ENCODE assay signal across 8 mouse cellular contexts in the genomic region with DNA sequence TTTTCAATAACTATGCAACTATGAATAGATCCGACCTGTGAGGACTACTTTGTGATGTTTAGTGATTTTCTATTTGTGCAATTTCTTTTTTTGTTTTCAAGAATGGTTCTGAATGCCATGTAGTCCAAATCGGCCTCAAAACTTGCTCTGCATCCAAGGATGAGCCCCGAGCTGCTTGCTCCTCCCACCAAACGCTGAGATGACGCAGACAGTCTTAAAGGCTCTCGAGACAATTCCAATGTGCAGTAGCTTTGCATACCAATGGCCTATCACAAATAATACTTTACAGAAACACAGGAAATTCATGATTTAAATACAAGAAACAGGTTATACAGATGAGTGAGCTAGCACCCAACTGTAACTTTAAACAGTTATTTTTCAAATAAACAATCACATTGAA. TPM values are rescaled to one million over a fixed set of nuclear protein-coding genes. Genes with fewer than 3 reads are reported as not detected.
A peak's percentile ranks its signal among the peaks of the same experiment; 100 is the strongest.
DNase-seq lines count a peak whose midpoint lies in the region; ATAC-seq and TF ChIP-seq lines count a peak whose summit lies in the region.

No protein-coding gene starts in this region.

- no peak overlapping the region for H3K9ac ChIP-seq in kidney, postnatal 0 days (ENCODE audit: low read depth, low read length)
- H3K9ac ChIP-seq in hindbrain, embryonic 15.5 days, result no peak overlapping the region
- no peak overlapping the region for H3K9ac ChIP-seq in midbrain, embryonic 16.5 days (ENCODE audit: low read depth, low read length)

- TF ChIP-seq POLR2A in bone marrow, adult 2 months (IDR thresholded peaks at IDR 0.05; ENCODE audit: borderline replicate concordance, control insufficient read depth, low read depth, low read length), result no peak

- peak overlapping the region; percentile 79 for H3K4me2 ChIP-seq in kidney, postnatal 0 days (ENCODE audit: low read length)
- peak overlapping the region; percentile 88 for H3K4me2 ChIP-seq in hindbrain, embryonic 15.5 days
- H3K4me2 ChIP-seq in midbrain, embryonic 16.5 days (ENCODE audit: low read length), result peak overlapping the region; percentile 19; the same call in 1 of the 2 replicates

- peaks cover 14% of the 10 kb centered on the region; the same call in 1 of the 2 replicates for H3K4me1 ChIP-seq in kidney, postnatal 0 days (replicated peaks; ENCODE audit: insufficient read depth, low read length)
- peaks cover 1% of the 10 kb centered on the region; the same call in 1 of the 2 replicates for H3K4me1 ChIP-seq in bone marrow, adult 2 months (ENCODE audit: control insufficient read depth, insufficient read depth, low read length)
- peaks cover 42% of the 10 kb centered on the region for H3K4me1 ChIP-seq in hindbrain, embryonic 15.5 days (replicated peaks)
- peaks cover 25% of the 10 kb centered on the region for H3K4me1 ChIP-seq in midbrain, embryonic 16.5 days (ENCODE audit: control insufficient read depth, insufficient read depth, low read length)

- H3K27ac ChIP-seq in kidney, postnatal 0 days, result no peak overlapping the region
- H3K27ac ChIP-seq in bone marrow, adult 2 months (ENCODE audit: control insufficient read depth, insufficient read depth, low read depth, low read length, poor library complexity), result no peak overlapping the region
- H3K27ac ChIP-seq in hindbrain, embryonic 15.5 days (replicated peaks), result no peak overlapping the region
- no peak overlapping the region for H3K27ac ChIP-seq in midbrain, embryonic 16.5 days (ENCODE audit: low read length)

- peak; percentile 13 for DNase-seq in kidney, postnatal 0 days (ENCODE audit: low spot score)
- no peak for DNase-seq in kidney, adult 11 months
- DNase-seq in embryo, embryonic 11 days, result no peak
- DNase-seq in left cerebral cortex, adult 18-20 months (ENCODE audit: low spot score in 2 of 2), result no peak

- ATAC-seq in kidney, postnatal 0 days (replicated peaks; ENCODE audit: low FRiP score, low read depth), result no peak
- no peak for ATAC-seq in hindbrain, embryonic 15.5 days (ENCODE audit: low FRiP score, low read depth)
- ATAC-seq in midbrain, embryonic 16.5 days, result no peak
- no peak for ATAC-seq in monocyte, adult 5-6 weeks (replicated peaks; ENCODE audit: insufficient number of reproducible peaks, low FRiP score, low TSS enrichment, poor library complexity, severe bottlenecking)

- TF ChIP-seq CTCF in kidney, postnatal 0 days (IDR thresholded peaks at IDR 0.05; ENCODE audit: low read depth), result no peak
- no peak for TF ChIP-seq CTCF in bone marrow, adult 2 months (IDR thresholded peaks at IDR 0.05; ENCODE audit: control insufficient read depth, insufficient read depth, low read length)

- no peaks in the 10 kb centered on the region for H3K27me3 ChIP-seq in kidney, postnatal 0 days (ENCODE audit: insufficient read depth, low read length)
- H3K27me3 ChIP-seq in hindbrain, embryonic 15.5 days, result no peaks in the 10 kb centered on the region
- no peaks in the 10 kb centered on the region for H3K27me3 ChIP-seq in midbrain, embryonic 16.5 days (ENCODE audit: control insufficient read depth, insufficient read depth, low read depth, low read length)

- H3K9me3 ChIP-seq in kidney, postnatal 0 days (replicated peaks; ENCODE audit: low read length), result no peaks in the 10 kb centered on the region
- H3K9me3 ChIP-seq in hindbrain, embryonic 15.5 days, result no peaks in the 10 kb centered on the region
- no peaks in the 10 kb centered on the region for H3K9me3 ChIP-seq in midbrain, embryonic 16.5 days (replicated peaks; ENCODE audit: control insufficient read depth, low read length, poor library complexity, severe bottlenecking)

- H3K36me3 ChIP-seq in kidney, postnatal 0 days (ENCODE audit: insufficient read depth, low read length), result peaks cover 19% of the 10 kb centered on the region; the same call in 1 of the 2 replicates
- H3K36me3 ChIP-seq in hindbrain, embryonic 15.5 days, result peaks cover 29% of the 10 kb centered on the region
- peaks cover 15% of the 10 kb centered on the region for H3K36me3 ChIP-seq in midbrain, embryonic 16.5 days (ENCODE audit: control insufficient read depth, insufficient read depth, low read length)

- H3K4me3 ChIP-seq in kidney, postnatal 0 days (replicated peaks; ENCODE audit: low read depth, low read length), result no peak overlapping the region
- H3K4me3 ChIP-seq in bone marrow, adult 2 months (replicated peaks; ENCODE audit: control insufficient read depth, low read depth, low read length), result peak overlapping the region; percentile 54
- peak overlapping the region; percentile 83; the same call in 1 of the 2 replicates for H3K4me3 ChIP-seq in hindbrain, embryonic 15.5 days
- no peak overlapping the region for H3K4me3 ChIP-seq in midbrain, embryonic 16.5 days (ENCODE audit: low read depth, low read length)

- 48% methylated on average over 6 of the region's 6 CpGs for WGBS in kidney, postnatal 0 days
- 54% methylated on average over 6 of the region's 6 CpGs for WGBS in bone marrow, adult 2 months
- 56% methylated on average over 6 of the region's 6 CpGs for WGBS in hindbrain, embryonic 15.5 days
- WGBS in midbrain, embryonic 16.5 days, result 61% methylated on average over 6 of the region's 6 CpGs

RNA-seq across cellular contexts. Expression of a gene that starts 1.3 kb away (rescaled TPM):
- polyA plus RNA-seq in kidney, postnatal 0 days (2015; fragmentation: Nextera tagmentation; extraction: Ambion mirVana), result 10.5 and 11.1 TPM in 2 replicates
- 17.3 and 23.2 TPM in 2 replicates for polyA plus RNA-seq in bone marrow, adult 2 months (2011; ENCODE audit: insufficient read depth, insufficient read length, low replicate concordance, missing spikeins)
- 7.4 and 7.9 TPM in 2 replicates for polyA plus RNA-seq in hindbrain, embryonic 15.5 days (2015; fragmentation: Nextera tagmentation; extraction: Ambion mirVana)
- 7.7 and 7.8 TPM in 2 replicates for polyA plus RNA-seq in midbrain, embryonic 16.5 days (2015; fragmentation: Nextera tagmentation; extraction: Ambion mirVana)
- total RNA-seq in left cerebral cortex, adult 18-20 months (2021), result 1 to 10 TPM; 6.1 to 6.3 TPM
- 7.5 to 15.6 TPM (median 7.7 TPM) in 3 replicates for total RNA-seq in monocyte, adult 5-6 weeks (2017)

RNA-seq across cellular contexts. Expression of a gene that starts 1.4 kb away (rescaled TPM):
- 23.3 and 26.7 TPM in 2 replicates for polyA plus RNA-seq in kidney, postnatal 0 days (2015; fragmentation: Nextera tagmentation; extraction: Ambion mirVana)
- 8.6 and 15.1 TPM in 2 replicates for polyA plus RNA-seq in bone marrow, adult 2 months (2011; ENCODE audit: insufficient read depth, insufficient read length, low replicate concordance, missing spikeins)
- 34.5 and 36.0 TPM in 2 replicates for polyA plus RNA-seq in hindbrain, embryonic 15.5 days (2015; fragmentation: Nextera tagmentation; extraction: Ambion mirVana)
- 36.0 and 37.4 TPM in 2 replicates for polyA plus RNA-seq in midbrain, embryonic 16.5 days (2015; fragmentation: Nextera tagmentation; extraction: Ambion mirVana)
- total RNA-seq in left cerebral cortex, adult 18-20 months (2021), result 10 to 100 TPM; 38.6 to 41.9 TPM
- 20.3 to 29.2 TPM (median 21.2 TPM) in 3 replicates for total RNA-seq in monocyte, adult 5-6 weeks (2017)

RNA-seq across cellular contexts. Expression of a gene that starts 40.3 kb away (rescaled TPM):
- 25.4 and 26.3 TPM in 2 replicates for polyA plus RNA-seq in kidney, postnatal 0 days (2015; fragmentation: Nextera tagmentation; extraction: Ambion mirVana)
- polyA plus RNA-seq in bone marrow, adult 2 months (2011; ENCODE audit: insufficient read depth, insufficient read length, low replicate concordance, missing spikeins), result 194 and 345 TPM in 2 replicates
- 41.1 and 45.7 TPM in 2 replicates for polyA plus RNA-seq in hindbrain, embryonic 15.5 days (2015; fragmentation: Nextera tagmentation; extraction: Ambion mirVana)
- 41.3 and 42.8 TPM in 2 replicates for polyA plus RNA-seq in midbrain, embryonic 16.5 days (2015; fragmentation: Nextera tagmentation; extraction: Ambion mirVana)
- total RNA-seq in left cerebral cortex, adult 18-20 months (2021), result 100 to 1,000 TPM; 102 to 116 TPM
- total RNA-seq in monocyte, adult 5-6 weeks (2017), result 84.1 to 127 TPM (median 93.1 TPM) in 3 replicates

RNA-seq across cellular contexts. Expression of a gene that starts 46.7 kb away (rescaled TPM):
- 73.5 and 79.4 TPM in 2 replicates for polyA plus RNA-seq in kidney, postnatal 0 days (2015; fragmentation: Nextera tagmentation; extraction: Ambion mirVana)
- 26.6 and 55.4 TPM in 2 replicates for polyA plus RNA-seq in bone marrow, adult 2 months (2011; ENCODE audit: insufficient read depth, insufficient read length, low replicate concordance, missing spikeins)
- 72.4 and 74.0 TPM in 2 replicates for polyA plus RNA-seq in hindbrain, embryonic 15.5 days (2015; fragmentation: Nextera tagmentation; extraction: Ambion mirVana)
- 71.3 and 80.7 TPM in 2 replicates for polyA plus RNA-seq in midbrain, embryonic 16.5 days (2015; fragmentation: Nextera tagmentation; extraction: Ambion mirVana)
- 10 to 100 TPM; 37.3 to 42.1 TPM for total RNA-seq in left cerebral cortex, adult 18-20 months (2021)
- total RNA-seq in monocyte, adult 5-6 weeks (2017), result 37.2 to 47.6 TPM (median 42.7 TPM) in 3 replicates

RNA-seq across cellular contexts. Expression of a gene that starts 46.7 kb away (rescaled TPM):
- polyA plus RNA-seq in kidney, postnatal 0 days (2015; fragmentation: Nextera tagmentation; extraction: Ambion mirVana), result 112 and 117 TPM in 2 replicates
- polyA plus RNA-seq in bone marrow, adult 2 months (2011; ENCODE audit: insufficient read depth, insufficient read length, low replicate concordance, missing spikeins), result 75.6 and 103 TPM in 2 replicates
- polyA plus RNA-seq in hindbrain, embryonic 15.5 days (2015; fragmentation: Nextera tagmentation; extraction: Ambion mirVana), result 88.9 and 99.6 TPM in 2 replicates
- 79.4 and 87.2 TPM in 2 replicates for polyA plus RNA-seq in midbrain, embryonic 16.5 days (2015; fragmentation: Nextera tagmentation; extraction: Ambion mirVana)
- 10 to 100 TPM; 76.0 to 87.1 TPM for total RNA-seq in left cerebral cortex, adult 18-20 months (2021)
- 57.8 to 85.4 TPM (median 76.1 TPM) in 3 replicates for total RNA-seq in monocyte, adult 5-6 weeks (2017)

Comparison
In these comparisons a context has a peak if more than half of its experiments do, and no peak if none do; other contexts are left out.
1. H3K4me2 ChIP-seq: peak in every context shown above with its lines; median percentile 88 in hindbrain, embryonic 15.5 days; 79 in kidney, postnatal 0 days; 19 in midbrain, embryonic 16.5 days.
2. H3K4me3 ChIP-seq: peak in bone marrow, adult 2 months (single experiment) and hindbrain, embryonic 15.5 days (single experiment); none in kidney, postnatal 0 days (single experiment) and midbrain, embryonic 16.5 days (single experiment).